Mouse (Mus musculus) c-Kit-negative CD71-positive TER-119-positive erythroid progenitor cells, embryonic 14.5 days (primary cell): ENCODE data around the gene H2-Ob.

Experiments
- DNase-seq: peaks from one replicate; pipeline ENCODE4 v3.0.0-alpha.2; 2013; ENCODE audit warnings: low read depth, low spot score

Gene H2-Ob

GRCm38 (mm10) chr17:34281836-34282235, 43.1 kb downstream of the H2-Ob start:
- DNase-seq = no peak

GRCm38 (mm10) chr17:34285371-34285770, 46.7 kb downstream of the H2-Ob start:
- no peak for DNase-seq

- DNase-seq = no peak
Observed at GRCm38 (mm10) chr17:34285848-34286247, 47.1 kb downstream of the H2-Ob start.

- DNase-seq = no peak
Observed at GRCm38 (mm10) chr17:34286501-34286900, 47.8 kb downstream of the H2-Ob start.

- no peak for DNase-seq
Observed at GRCm38 (mm10) chr17:34286999-34287398, 48.3 kb downstream of the H2-Ob start.

GRCm38 (mm10) chr17:34287648-34288047, 48.9 kb downstream of the H2-Ob start, which contains the start of gene H2-Aa:
H2-Aa (minus strand) TSS chr17:34287823.
- no peak for DNase-seq

DNA sequence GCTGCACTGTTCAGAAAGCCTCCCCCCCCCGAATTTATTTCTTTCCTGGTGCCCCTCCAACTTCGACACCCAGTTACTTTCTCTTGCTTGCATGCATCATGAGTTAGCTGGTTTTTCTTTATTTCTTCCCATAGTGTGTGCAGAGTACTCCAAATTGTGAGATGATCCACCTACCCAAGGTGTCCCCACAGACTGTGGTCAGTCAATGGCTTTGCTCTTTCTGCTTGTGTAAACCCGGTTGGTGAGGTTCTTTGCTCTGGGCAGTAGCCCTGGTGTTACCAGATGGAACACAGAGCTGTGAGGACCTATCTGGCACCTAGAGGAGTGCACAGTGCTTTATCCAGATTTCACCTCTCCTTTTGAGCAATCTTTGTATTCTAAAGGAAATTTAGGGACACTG, 49.4 kb downstream of the H2-Ob start:
- DNase-seq = no peak

GRCm38 (mm10) chr17:34291609-34292008, 52.9 kb downstream of the H2-Ob start:
- DNase-seq = no peak

GRCm38 (mm10) chr17:34292570-34292969, 53.9 kb downstream of the H2-Ob start:
- no peak for DNase-seq

- DNase-seq = no peak
Observed at GRCm38 (mm10) chr17:34293533-34293932, 54.8 kb downstream of the H2-Ob start.

DNA sequence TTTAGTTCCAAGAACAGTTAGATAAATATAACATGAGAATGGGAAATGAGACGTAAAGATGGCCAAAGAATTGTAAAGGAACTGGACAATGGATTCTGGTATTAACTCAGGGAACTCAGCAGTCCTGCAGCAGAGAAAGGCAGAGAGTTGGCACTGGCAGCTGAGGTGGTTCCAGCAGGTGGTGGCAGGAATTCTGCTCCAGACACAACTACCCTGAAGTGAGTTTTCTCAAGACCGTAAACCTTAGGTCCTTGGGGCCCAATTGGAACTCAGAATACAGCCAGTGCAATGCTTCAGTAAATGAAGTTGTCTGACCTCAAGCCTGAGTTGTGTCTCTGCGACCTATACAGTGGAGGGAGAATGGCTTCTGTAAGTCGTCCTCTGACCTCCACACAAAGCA, 55.5 kb downstream of the H2-Ob start:
- DNase-seq = no peak

DNA sequence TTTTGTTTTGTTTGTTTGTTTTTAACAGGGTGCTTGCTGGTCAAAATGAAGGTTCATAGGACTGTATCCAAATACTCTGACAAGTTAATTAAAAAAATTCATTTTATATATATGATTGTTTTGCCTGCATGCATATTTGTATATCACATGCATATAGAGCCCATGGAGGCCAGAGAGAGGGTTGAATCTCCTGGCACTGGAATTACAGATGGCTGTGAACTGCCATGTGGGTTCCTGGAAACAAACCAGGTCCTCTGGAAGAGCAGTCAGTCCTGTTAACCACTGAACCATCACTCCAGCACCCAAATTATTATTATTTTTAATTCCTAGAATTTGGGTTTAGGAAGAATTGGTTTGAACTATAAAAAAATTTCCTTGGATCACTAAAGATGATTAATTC, 56.6 kb downstream of the H2-Ob start:
- DNase-seq = no peak

- DNase-seq = no peak
Observed at GRCm38 (mm10) chr17:34295891-34296794, 57.4 kb downstream of the H2-Ob start.

DNA sequence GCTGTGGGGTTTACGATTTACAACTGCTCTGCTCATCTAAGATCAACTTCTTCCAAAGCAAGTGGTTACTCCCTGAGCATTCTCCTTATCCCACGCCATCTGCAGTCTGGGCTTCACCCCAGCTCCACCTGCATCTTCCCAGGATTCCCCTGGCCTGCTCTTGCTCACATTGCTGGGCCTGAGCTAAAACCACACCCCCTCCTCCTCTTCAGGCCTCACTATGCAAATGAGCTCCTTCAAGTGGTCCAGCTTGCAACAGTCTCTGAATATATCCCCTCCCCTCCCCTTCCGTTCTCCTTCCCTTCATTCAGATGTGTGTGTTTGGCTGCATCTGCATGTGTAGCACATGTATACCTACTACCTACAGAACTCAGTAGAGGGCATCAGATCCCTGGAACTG, 60.7 kb downstream of the H2-Ob start:
- no peak for DNase-seq

- no peak for DNase-seq
Observed at GRCm38 (mm10) chr17:34300071-34300470, 61.4 kb downstream of the H2-Ob start.

GRCm38 (mm10) chr17:34300691-34301566, 62.2 kb downstream of the H2-Ob start:
- DNase-seq = no peak

GRCm38 (mm10) chr17:34301670-34302190, 63.0 kb downstream of the H2-Ob start:
- DNase-seq = no peak

DNA sequence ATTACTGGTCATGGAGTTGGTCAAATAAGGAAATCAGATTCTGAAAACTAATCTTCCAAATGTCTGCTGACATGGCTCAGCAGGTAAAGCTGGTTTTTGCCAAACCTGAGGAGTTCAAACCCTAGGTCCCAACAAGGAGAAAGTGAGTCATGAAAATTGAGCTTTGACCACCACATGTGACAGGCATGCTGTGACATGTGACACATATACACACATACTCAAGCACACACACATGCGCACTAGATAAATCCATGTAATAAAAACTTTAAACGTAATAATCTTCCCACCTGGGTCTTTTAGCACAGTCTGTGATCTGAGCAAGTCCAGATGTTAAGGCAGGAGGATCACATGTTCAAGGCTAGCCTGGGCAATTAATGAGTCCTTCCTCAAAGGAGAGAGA, 65.1 kb downstream of the H2-Ob start:
- DNase-seq = no peak
